Mouse (Mus musculus): ENCODE measurements around the gene Fsd1l.

DNA sequence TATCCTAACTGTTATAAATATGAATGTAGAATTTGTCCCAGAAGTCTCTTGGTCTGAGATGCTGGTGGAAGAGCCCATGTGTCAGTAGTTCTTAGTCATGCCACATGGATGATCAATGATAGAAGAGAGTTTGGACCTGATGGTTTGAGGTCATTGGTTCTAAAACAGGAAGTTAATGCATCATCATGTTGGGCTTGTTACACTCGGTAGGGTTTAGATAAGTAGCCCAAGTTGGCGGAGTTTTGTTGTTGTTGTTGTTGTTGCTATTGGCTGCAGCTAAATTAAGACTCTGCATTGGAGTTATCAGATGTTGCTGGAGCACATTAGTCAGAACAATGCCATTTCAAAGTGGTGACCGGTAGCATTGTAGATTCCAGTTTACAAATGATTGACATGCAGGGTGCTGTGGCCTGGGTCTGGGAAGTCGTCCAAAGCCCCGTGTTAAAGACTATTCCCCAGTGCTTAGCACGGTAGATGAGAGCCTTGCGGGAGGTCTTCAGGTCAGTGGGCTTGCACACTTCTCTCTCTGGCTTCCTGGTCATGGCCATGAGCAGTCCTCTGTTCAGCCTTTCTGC is 7.4 kb downstream of the Fsd1l start:
- TF ChIP-seq CTCF (conservative IDR thresholded peaks at IDR 0.05; ENCODE audit: low read length) (no peak), POU5F1 (IDR thresholded peaks at IDR 0.05; ENCODE audit: borderline replicate concordance, low read length) (no peak)

All from E14TG2a.4 (cell line).